Mouse (Mus musculus) frontal cortex, adult (tissue): ENCODE data around the gene Tmbim1.

ENCODE experiments used
- ATAC-seq: cut with Nextera tagmentation; 2 replicates; pipeline ENCODE4 v1.9.2; 2017; ENCODE audit warnings: mild to moderate bottlenecking, moderate library complexity, mixed read lengths; ENCODE audit not compliant: low TSS enrichment

Gene Tmbim1

DNA sequence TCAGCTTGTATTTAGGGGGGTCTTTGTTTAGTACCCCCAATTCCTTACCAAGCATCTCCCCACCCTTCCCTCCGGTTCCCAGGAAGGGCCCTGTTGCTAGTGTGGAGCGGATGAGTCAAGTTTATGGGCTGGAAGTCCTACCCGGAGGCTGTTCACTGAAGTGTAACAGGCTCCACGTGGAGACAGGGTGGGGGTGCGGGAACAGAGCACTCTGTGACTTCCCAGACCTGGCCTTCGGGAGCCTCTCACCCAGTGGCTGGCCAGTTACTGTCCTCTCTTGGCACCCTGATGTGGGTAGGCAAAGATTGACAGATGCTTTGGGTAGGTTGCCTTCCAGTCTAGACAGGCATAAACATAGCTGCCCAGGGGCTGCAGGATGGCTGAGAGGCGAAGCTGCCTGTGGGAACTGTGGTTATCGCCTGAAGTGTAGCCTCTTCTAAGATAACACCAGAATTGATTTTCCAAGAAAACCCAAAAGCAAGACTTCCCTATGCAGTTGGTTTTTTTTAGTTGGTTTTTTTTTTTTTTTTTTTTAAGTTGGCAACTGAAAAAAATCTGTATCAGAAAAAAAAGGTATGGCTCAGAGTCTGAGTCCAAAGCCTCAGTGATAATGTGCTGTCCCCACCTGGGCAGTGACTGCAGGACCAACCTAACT, 27.4 kb downstream of the Tmbim1 start:
- ATAC-seq: no peak

DNA sequence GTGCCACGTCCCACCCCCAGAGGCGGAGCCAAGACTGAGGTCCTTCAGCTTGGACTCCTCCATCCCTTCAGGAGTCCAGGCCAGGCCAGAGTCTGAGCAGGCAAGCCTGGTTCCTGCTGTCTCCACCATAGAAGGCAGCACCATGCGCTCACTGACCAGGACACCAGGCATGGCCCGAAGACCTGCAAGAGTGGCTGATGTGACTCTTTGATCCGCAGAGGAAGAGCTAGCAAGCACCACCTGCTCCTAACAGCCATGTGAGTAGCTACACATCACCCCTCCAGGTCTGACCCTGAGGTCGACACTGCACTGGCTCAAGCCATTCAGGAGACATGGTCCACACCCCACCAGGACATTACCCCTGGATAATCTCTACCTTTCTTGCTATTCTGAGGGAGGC, 28.4 kb downstream of the Tmbim1 start:
- no peak for ATAC-seq

DNA sequence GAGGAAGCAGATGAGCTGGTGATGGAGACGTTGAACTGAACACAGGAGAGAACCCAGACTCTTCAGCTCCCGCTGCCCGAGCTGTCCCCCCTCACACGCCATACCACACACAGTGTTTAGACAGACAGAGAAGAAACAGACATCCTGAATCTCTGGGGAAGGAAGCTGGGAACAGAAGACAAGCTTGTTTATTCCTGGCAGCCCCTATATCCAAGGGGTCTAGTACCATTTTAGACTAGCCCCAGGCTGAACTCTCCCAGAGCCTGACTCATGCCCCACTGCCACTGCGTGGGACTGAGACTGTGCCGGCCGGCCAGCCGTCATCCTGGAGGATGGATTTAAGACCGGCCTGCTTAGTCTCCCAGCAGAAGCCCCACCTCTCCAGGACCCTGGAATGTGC, 30.4 kb downstream of the Tmbim1 start:
- no peak for ATAC-seq

DNA sequence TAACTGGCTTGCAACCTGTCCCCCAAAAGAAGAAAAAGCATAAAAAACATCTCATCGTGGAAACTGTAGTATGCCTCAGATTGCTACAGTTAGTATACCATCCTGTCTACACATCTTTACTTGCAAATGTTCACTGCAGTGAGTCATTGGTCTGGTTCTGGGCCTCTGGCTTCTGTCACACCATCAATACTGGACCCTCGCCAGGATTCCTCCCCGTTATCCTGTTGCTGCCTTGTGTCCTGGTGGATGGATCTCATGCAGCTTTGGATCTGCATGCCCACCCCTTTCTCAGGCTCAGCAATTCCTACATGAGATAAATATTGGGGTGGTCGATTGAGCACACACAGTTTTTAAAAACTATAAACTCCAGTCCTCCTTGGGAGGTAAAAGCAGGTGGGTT, 33.8 kb downstream of the Tmbim1 start:
- ATAC-seq: no peak

DNA sequence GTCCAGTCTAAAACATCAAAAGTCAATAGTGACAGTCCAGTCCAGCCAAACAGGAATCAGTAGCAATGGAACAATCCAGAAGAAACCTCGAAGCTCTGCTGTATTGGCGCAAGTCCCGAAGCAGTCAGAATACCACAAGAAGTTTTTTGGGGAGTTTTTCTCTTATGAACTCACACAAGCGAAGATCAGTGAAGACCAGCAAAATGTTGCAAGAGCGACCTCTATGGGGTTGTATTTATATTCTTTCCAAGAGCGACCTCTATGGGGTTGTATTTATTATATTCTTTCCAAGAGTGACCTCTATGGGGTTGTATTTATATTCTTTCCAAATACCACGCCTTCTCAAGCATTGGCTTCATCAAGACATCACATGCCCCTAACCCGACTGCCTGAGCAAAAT, 36.7 kb downstream of the Tmbim1 start:
- no peak for ATAC-seq

DNA sequence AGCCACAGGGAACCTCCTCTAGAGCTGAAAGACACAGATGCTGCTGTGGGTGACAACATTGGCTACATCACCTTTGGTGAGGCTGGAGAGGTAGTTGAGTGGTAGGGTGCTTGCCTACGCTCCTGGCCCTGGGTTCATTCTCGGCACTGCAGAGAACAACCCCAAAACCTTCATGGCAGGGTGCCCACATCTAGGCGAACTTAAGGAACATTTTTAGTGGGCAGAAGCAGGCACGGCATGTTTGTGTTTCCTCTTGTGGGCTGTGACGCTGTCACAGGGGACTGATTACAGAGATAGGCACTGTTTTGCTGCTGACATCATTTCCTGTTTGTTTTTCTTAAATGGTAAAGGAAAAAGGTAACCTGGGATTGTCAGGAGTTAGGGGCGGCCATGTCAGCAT, 42.9 kb downstream of the Tmbim1 start:
- ATAC-seq: no peak

DNA sequence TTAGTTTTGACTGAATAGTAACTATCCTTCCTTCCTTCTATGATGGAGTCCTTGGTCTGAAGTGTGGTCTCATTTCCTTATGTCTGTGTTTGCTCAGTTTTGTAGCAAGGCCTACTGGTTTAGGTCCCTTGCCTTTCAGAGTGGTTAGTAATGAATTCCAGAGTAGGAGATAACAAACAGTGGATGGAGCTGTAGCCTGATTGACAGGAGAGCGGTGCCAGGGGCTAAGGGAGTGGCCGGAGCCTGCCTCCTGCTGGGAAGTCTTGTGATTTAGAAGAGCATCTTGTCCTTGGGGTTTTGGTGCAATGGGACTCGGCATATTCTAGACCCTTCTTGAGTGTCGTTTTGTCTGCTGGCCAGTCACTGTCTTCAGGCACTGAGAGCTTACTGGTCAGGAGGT, 48.6 kb downstream of the Tmbim1 start:
- no peak for ATAC-seq

DNA sequence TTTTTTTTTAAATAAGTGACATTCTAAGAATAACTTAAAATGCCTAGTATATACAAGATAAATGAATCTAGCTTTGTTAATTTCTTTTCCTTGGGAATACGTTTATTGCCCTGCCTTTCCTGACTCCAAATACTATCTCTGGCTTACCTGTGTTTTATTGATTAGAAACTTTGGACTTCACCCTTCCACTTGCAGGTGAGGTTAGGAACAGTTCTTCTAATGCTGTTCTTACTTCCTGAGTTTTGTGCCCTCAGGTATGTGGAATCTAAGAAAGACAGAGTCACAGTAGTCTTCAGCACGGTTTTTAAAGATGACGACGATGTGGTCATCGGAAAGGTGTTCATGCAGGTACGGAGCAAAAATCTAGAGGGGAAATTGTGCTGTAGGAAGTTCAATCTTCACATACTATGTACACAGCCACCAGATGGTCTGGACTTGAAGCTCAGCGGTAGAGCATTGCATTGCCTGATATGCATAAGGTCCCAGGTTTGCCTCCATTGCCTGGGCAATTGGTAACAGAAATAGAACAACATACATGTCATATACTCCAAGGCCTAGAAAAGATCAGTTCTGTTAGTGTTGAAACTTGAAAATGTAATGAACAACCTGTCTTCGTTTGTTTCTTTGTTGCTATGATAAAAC, 49.6 kb downstream of the Tmbim1 start:
- ATAC-seq: no peak

DNA sequence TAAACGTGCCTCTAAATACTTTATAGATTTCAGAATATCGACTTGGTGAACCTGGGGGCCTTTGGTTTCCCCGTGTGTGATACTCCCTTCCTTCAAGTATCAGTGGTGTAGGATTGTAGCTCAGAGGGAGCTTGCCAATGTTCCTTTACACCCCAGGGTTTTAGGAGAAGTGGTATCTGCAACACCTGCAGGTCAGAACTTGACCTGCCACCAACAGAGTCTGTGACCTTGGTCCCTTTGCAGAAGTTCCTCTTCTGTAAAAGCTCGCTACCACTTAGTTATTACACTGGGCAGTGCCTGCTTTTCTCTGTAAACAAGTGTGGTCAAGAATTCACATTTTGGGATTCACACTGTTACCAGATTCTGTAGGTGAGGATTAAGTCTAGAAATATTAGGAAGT, 55.3 kb downstream of the Tmbim1 start:
- ATAC-seq: no peak

DNA sequence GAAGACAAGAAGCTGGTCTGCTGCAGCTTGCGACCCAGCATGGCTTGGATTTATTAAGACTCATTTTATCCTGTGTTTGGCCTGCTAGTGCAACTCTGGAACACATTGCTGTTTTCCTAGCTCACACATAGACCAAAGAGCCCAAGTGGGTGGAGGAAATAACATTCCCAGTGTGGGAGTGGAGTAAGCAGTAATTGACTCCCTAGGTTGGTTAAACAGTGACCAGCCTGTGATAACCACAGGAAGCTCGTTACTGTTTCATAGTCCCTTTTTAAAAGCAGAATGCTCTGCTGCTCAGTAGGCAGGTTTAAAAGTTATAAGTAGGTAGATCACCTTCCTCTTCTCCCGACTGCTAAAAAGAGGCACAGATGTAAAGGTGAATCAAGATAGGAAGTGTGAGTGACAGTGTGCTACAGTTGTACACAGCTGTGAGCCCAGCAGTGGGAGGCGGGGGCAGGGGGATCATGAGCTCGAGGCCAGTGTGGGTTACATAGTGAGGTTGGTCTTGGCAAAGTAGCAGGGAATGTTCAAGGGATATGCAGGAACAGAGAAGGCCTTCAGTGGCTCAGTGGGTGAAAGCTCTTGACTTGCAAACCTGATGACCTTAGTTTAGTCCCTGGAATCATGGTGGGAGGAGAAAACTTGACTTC, 56.0 kb downstream of the Tmbim1 start:
- no peak for ATAC-seq

DNA sequence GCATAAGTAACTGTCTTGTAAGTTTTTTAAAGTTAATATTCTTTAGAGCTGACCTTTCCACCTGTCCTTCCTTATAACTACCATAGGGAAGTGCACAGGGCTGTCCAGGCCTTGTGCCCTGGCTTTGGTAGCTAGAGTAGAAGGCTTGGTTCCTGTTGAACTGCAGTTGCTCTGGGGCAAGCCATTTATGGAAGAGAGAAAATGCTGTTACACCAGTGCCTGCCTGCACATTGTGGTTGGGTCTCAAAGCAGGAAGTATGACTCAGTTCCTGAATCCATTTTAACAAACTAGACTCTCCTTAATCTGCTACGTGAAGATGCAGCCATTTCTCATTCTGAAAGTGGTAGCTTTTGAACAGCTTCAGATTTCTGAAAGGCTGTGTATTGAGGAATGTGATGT, 56.6 kb downstream of the Tmbim1 start:
- no peak for ATAC-seq

DNA sequence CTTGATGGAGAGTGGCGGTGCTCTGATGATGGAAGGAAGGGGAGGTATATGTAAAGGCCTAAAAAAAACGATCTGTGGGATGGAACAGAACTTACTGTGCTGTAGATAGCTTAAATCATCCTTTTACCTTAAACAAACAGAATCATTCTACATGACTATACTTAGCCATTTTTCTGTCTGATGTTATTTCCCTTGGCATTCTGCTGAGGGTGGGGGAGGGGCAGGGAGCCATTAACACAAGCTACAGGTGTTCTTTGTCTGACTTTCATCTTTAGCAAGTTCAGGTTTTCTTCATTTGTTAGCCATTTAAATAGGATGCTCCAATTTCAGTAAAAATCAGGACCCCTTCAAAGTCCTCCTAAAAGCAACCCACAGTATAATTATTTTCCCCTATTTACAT, 59.9 kb downstream of the Tmbim1 start:
- peak; percentile 45 for ATAC-seq

DNA sequence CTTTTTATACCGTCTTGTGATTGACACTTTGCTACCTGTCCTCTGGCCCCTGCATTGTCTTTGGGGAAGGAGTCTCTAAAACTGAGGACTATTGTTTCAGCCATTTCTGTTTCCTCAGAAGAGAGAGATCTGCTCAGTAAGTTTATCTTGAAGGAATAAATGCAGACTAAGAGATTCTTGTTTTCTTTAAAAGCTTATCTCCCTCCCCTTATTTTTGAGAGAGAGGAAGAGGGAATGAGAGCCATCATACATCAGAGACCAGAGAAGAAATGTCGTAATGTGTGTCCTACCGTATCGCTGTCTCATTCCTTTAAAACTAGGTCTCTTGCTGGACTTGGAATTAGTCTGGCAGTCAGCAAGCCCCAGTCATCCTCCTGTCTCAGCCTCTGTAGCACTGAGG, 64.6 kb downstream of the Tmbim1 start:
- ATAC-seq: no peak

DNA sequence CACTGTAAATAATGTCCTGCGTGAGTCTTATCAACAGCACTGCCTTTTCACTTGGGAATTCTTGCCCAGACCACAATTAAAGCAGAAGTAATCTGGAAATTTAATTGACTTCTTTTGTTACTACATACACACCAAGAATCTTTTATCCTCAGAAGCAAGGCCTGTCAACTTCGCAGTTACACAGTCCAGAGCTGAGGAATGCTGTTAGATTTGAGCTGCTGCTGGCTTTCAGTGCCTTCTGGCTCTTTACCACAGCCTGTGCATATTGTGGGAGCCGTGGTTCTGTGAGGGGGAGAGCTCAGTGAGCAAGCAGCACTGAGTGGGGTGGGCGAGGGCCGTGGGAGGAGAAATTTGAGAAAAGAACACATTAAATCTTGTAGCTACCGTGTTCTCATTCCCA, 65.1 kb downstream of the Tmbim1 start:
- peak; percentile 74 for ATAC-seq

DNA sequence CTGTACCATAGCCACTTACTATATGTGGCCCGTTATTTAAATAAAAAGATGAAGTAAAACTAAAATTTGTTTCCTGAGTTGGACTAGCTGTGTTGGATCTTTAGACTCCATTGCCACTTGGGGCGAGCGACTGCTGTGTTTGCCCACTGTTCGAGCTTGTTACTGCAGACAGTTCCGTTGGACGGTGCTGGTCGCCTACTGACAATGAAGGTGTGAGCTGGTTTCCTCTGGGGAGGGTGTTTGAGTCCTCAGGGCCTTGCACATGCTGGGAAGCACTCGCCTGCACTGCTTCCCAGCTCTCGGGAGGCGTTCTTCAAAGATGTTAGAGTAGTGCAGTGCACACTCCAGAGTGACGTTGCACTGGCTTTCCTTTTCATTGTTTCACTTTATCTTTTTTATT, 65.8 kb downstream of the Tmbim1 start:
- ATAC-seq: peak; percentile 38

DNA sequence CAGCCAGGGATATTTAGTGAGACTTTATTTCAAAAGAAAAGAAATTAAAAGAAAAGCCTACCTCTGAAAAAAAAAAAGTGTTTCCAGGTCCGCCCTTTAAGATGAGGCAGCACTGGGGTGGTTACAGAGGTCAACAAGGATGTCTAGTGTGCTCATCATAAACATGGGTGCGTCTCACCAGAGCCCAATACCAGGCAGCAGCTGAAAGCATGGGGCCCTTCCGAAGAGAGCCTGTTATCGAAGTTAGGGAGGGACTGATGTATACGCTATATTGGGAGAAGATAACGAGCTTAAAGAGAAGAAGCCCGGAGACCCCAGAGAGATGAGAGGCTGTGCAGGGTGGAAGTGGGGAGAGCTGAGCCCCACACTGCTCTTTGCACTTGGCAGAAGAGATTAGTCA, 66.3 kb downstream of the Tmbim1 start:
- no peak for ATAC-seq
